Mouse (Mus musculus) lung, postnatal 0 days (tissue): Measurements from ENCODE around the gene Lclat1.

Source experiments
- CTCF ChIP-seq: IDR thresholded peaks from 2 replicates; pipeline ENCODE4 v1.5.1; 2016; ENCODE audit warnings: antibody characterized with exemption, mild to moderate bottlenecking
- EP300 ChIP-seq: IDR thresholded peaks from 2 replicates; pipeline ENCODE4 v1.6.1; 2016; ENCODE audit warnings: antibody characterized with exemption, mild to moderate bottlenecking, control low read depth

DNA sequence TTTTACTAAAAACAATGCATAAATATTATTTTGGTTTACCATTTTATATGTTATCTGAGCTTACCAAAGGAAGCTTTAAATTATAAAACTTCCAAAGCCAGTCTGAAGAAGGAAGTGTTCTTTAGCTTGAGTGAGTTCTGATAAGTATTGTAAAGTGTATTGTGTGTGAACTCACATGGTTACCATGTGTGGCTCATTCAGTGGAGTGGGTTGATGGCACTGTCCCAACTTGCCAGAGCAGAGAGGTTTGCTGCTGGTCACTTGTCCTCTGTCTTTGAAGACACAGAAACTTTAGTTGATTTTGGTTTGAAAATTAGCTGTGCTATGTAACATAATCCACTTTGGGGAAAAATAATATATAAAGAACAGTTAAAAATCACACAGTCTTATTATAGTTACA is 19.1 kb downstream of the Lclat1 start:
- TF ChIP-seq EP300 (peak; percentile 30; the same call in 1 of the 2 replicates), CTCF (no peak)
